ENCODE assay signal across 13 mouse cellular contexts in genomic region chr8:86390715-86391114, GRCm38 (mm10).
A peak's percentile ranks its signal among the peaks of the same experiment; 100 is the strongest.
DNase-seq lines count a peak whose midpoint lies in the region; ATAC-seq and TF ChIP-seq lines count a peak whose summit lies in the region.
"Had no signal": no experiment of that assay in that cellular context is flagged by ENCODE, and none has a peak within 500 bp of the region (broad histone marks: within the 10 kb centered on the region; RNA-seq: fewer than 3 reads in every experiment).

No protein-coding gene starts in this region.

- H3K9me3 ChIP-seq in forebrain, embryonic 12.5 days = 0 out of 2 replicates have a peak, but pooled peaks cover under 1% of the 10 kb centered on the region
- H3K9me3 ChIP-seq in hindbrain, embryonic 14.5 days (ENCODE audit: control insufficient read depth, low read length) = no peaks in the 10 kb centered on the region
- H3K9me3 ChIP-seq in midbrain, embryonic 16.5 days (replicated peaks; ENCODE audit: control insufficient read depth, low read length, poor library complexity, severe bottlenecking) = no peaks in the 10 kb centered on the region
- no peaks in the 10 kb centered on the region for H3K9me3 ChIP-seq in limb, embryonic 10.5 days (replicated peaks)

- peaks cover 29% of the 10 kb centered on the region for H3K4me1 ChIP-seq in forebrain, embryonic 12.5 days
- peaks cover 30% of the 10 kb centered on the region for H3K4me1 ChIP-seq in hindbrain, embryonic 14.5 days (replicated peaks; ENCODE audit: control insufficient read depth, insufficient read depth, low read length)
- peaks cover 29% of the 10 kb centered on the region for H3K4me1 ChIP-seq in midbrain, embryonic 16.5 days (ENCODE audit: control insufficient read depth, insufficient read depth, low read length)
- peaks cover 14% of the 10 kb centered on the region for H3K4me1 ChIP-seq in limb, embryonic 10.5 days

- TF ChIP-seq CTCF in brain, embryonic 14.5 days (IDR thresholded peaks at IDR 0.05; ENCODE audit: borderline replicate concordance, extremely low read depth, insufficient read depth, insufficient read length) = no peak

- H3K4me3 ChIP-seq in forebrain, embryonic 12.5 days (replicated peaks) = no peak overlapping the region
- no peak overlapping the region for H3K4me3 ChIP-seq in hindbrain, embryonic 14.5 days (replicated peaks; ENCODE audit: low read length)
- no peak overlapping the region for H3K4me3 ChIP-seq in midbrain, embryonic 16.5 days (ENCODE audit: low read depth, low read length)
- no peak overlapping the region for H3K4me3 ChIP-seq in limb, embryonic 10.5 days

- 0 out of 2 replicates have a peak, but pooled peaks cover 10% of the 10 kb centered on the region for H3K27me3 ChIP-seq in forebrain, embryonic 12.5 days
- no peaks in the 10 kb centered on the region for H3K27me3 ChIP-seq in hindbrain, embryonic 14.5 days (ENCODE audit: control insufficient read depth, insufficient read depth, low read length)
- H3K27me3 ChIP-seq in midbrain, embryonic 16.5 days (ENCODE audit: control insufficient read depth, insufficient read depth, low read depth, low read length) = no peaks in the 10 kb centered on the region
- H3K27me3 ChIP-seq in limb, embryonic 10.5 days (ENCODE audit: low read depth, poor library complexity, severe bottlenecking) = no peaks in the 10 kb centered on the region
- H3K27me3 ChIP-seq: CH12.LX had no signal

- H3K9ac ChIP-seq in forebrain, embryonic 12.5 days = no peak overlapping the region
- no peak overlapping the region for H3K9ac ChIP-seq in hindbrain, embryonic 14.5 days
- no peak overlapping the region for H3K9ac ChIP-seq in midbrain, embryonic 16.5 days (ENCODE audit: low read depth, low read length)

- DNase-seq in brain, embryonic 14.5 days (ENCODE audit: low read depth) = peak; percentile 56
- DNase-seq in hindbrain, embryonic 14.5 days (ENCODE audit: low spot score) = no peak
- DNase-seq in kidney, postnatal 14 days = no peak
- no peak for DNase-seq in limb, embryonic 10.5 days (ENCODE audit: low spot score)
- DNase-seq: cerebellum, adult 18-20 months; thymus, postnatal 14 days had no signal

- H3K36me3 ChIP-seq in forebrain, embryonic 12.5 days (replicated peaks) = no peaks in the 10 kb centered on the region
- no peaks in the 10 kb centered on the region for H3K36me3 ChIP-seq in hindbrain, embryonic 14.5 days (replicated peaks; ENCODE audit: control insufficient read depth, insufficient read depth)
- H3K36me3 ChIP-seq in midbrain, embryonic 16.5 days (ENCODE audit: control insufficient read depth, insufficient read depth, low read length) = no peaks in the 10 kb centered on the region
- no peaks in the 10 kb centered on the region for H3K36me3 ChIP-seq in limb, embryonic 10.5 days

- whole genome bisulfite sequencing in forebrain, embryonic 12.5 days = 65% methylated on average over 8 of the region's 8 CpGs
- WGBS in hindbrain, embryonic 14.5 days = 71% methylated on average over 8 of the region's 8 CpGs
- 71% methylated on average over 8 of the region's 8 CpGs for WGBS in midbrain, embryonic 16.5 days
- 93% methylated on average over 8 of the region's 8 CpGs for WGBS in limb, embryonic 10.5 days

- no peak overlapping the region for H3K4me2 ChIP-seq in forebrain, embryonic 12.5 days
- no peak overlapping the region for H3K4me2 ChIP-seq in hindbrain, embryonic 14.5 days (replicated peaks)
- H3K4me2 ChIP-seq in midbrain, embryonic 16.5 days (ENCODE audit: low read length) = no peak overlapping the region
- H3K4me2 ChIP-seq: heart, embryonic 11.5 days; liver, embryonic 11.5 days had no signal

- peak overlapping the region; percentile 88 for H3K27ac ChIP-seq in forebrain, embryonic 12.5 days
- H3K27ac ChIP-seq in hindbrain, embryonic 14.5 days = peak overlapping the region; percentile 91
- peak overlapping the region; percentile 87 for H3K27ac ChIP-seq in midbrain, embryonic 16.5 days (ENCODE audit: low read length)
- H3K27ac ChIP-seq in limb, embryonic 10.5 days = no peak overlapping the region

- ATAC-seq in forebrain, embryonic 12.5 days (ENCODE audit: low FRiP score) = no peak; the same call in 1 of the 2 replicates
- no peak for ATAC-seq in hindbrain, embryonic 14.5 days (ENCODE audit: low FRiP score)
- no peak for ATAC-seq in midbrain, embryonic 16.5 days
- no peak for ATAC-seq in inflammation-experienced regulatory T-cells, adult 6 months
- ATAC-seq: lung, postnatal 0 days had no signal

- TF ChIP-seq POLR2A in brain, embryonic 14.5 days (IDR thresholded peaks at IDR 0.05; ENCODE audit: borderline replicate concordance, extremely low read depth, insufficient read depth, insufficient read length, poor library complexity, severe bottlenecking) = no peak
